ENCODE assay signal across 22 mouse cellular contexts in the genomic region with DNA sequence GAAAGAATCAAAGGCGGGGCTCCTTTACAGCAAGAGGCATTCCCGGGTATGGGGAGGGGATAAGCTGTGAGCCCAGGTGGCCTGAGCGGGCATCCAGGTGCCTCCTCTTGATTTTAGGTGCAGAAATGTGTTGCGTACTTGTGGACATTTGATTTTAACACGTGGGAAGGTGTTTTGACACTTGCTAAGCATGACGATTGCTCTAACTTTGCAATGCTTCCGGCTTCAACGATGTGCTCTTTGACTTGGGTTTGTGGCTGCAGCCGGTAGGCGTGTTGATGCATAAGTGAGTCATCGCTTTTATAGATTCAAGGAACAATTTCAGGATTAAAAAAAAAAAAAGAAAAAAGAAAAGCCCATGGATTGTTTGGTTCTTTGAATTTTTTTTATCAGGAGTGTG.
"Had no signal": no experiment of that assay in that cellular context is flagged by ENCODE, and none has a peak within 500 bp of the region (broad histone marks: within the 10 kb centered on the region; RNA-seq: fewer than 3 reads in every experiment).

No protein-coding gene starts in this region.

- H3K27ac ChIP-seq: intestine, embryonic 15.5 days; kidney, embryonic 15.5 days; limb, embryonic 10.5 days; limb, embryonic 13.5 days; liver, embryonic 13.5 days; midbrain, embryonic 12.5 days; midbrain, embryonic 15.5 days; neural tube, embryonic 12.5 days; neural tube, embryonic 15.5 days; stomach, embryonic 15.5 days had no signal

- H3K36me3 ChIP-seq: intestine, embryonic 15.5 days; kidney, embryonic 15.5 days; limb, embryonic 10.5 days; limb, embryonic 13.5 days; liver, embryonic 13.5 days; midbrain, embryonic 12.5 days; midbrain, embryonic 15.5 days; neural tube, embryonic 12.5 days; neural tube, embryonic 15.5 days; stomach, embryonic 15.5 days had no signal

- H3K4me1 ChIP-seq: intestine, embryonic 15.5 days; kidney, embryonic 15.5 days; limb, embryonic 10.5 days; limb, embryonic 13.5 days; liver, embryonic 13.5 days; midbrain, embryonic 12.5 days; midbrain, embryonic 15.5 days; neural tube, embryonic 12.5 days; neural tube, embryonic 15.5 days; stomach, embryonic 15.5 days had no signal

- H3K27me3 ChIP-seq: intestine, embryonic 15.5 days; kidney, embryonic 15.5 days; limb, embryonic 13.5 days; liver, embryonic 13.5 days; midbrain, embryonic 12.5 days; midbrain, embryonic 15.5 days; neural tube, embryonic 12.5 days; neural tube, embryonic 15.5 days; stomach, embryonic 15.5 days had no signal

- H3K9me3 ChIP-seq: intestine, embryonic 15.5 days; kidney, embryonic 15.5 days; limb, embryonic 10.5 days; limb, embryonic 13.5 days; midbrain, embryonic 12.5 days; midbrain, embryonic 15.5 days; neural tube, embryonic 12.5 days; neural tube, embryonic 15.5 days; stomach, embryonic 15.5 days had no signal

- H3K4me3 ChIP-seq: intestine, embryonic 15.5 days; kidney, embryonic 15.5 days; limb, embryonic 10.5 days; limb, embryonic 13.5 days; liver, embryonic 13.5 days; midbrain, embryonic 12.5 days; midbrain, embryonic 15.5 days; neural tube, embryonic 12.5 days; neural tube, embryonic 15.5 days; stomach, embryonic 15.5 days had no signal

- DNase-seq: kidney, adult 11 months; kidney, adult 8-10 months; kidney, postnatal 10 days; kidney, postnatal 4 days; liver, embryonic 13.5 days; lung, adult 2 months; lung, postnatal 14 days; lung, postnatal 4 days; right cerebral cortex, postnatal 25 days; spleen, adult 18-20 months; thymus, adult 2 months; thymus, postnatal 14 days; thymus, postnatal 4 days had no signal

- ATAC-seq: intestine, embryonic 15.5 days; midbrain, embryonic 15.5 days had no signal
